Mouse (Mus musculus) left cerebral cortex, postnatal 36 days (tissue): ENCODE measurements around the gene Zbtb45. TPM values are rescaled to one million over a fixed set of nuclear protein-coding genes. Genes with fewer than 3 reads are reported as not detected.

Source experiments
- DNase-seq, 2 experiments: peaks; one replicate each; pipeline ENCODE4 v3.0.0; 2021 to 2022; ENCODE audit warnings: low spot score in 2 of 2, mixed read lengths in 1 of 2
- intact Hi-C: fragments of 180-260 bp; cut with DNase I; formaldehyde crosslinking; loops from one replicate; pipeline ENCODE4 v1.15.1; 2025
- total RNA-seq, 2 experiments: library from RNA; stranded (reverse); gene quantifications; 2 replicates each; pipeline ENCODE4 v1.2.3; 2021

Zbtb45 gene
- total RNA-seq, 2 experiments from 2014 or later = 35.8 to 36.5 TPM

DNA sequence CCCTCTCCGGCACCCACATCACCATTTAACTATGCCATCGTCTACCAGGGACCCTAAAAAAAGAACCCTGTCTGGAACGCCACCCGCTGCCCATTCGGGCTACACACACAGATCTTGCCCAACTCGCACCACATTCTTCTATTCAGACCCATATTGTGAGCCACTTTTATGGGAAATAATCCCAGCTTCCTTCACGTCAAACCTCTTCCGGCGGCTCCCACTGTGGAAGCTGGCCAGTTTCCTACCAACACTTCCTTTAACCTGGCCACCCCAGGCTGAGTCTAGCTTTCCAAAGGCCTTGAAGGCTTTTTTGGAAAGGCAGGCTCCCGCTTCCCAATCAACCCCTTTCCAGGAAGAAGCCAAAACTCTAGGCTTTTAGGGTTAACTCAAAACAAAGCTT, 3.3 kb downstream of the Zbtb45 start:
- no peak for DNase-seq
- intact Hi-C loops = loop anchor here (5.0 kb wide), 1 partner anchor 41 kb away; no protein-coding TSS in a partner anchor

DNA sequence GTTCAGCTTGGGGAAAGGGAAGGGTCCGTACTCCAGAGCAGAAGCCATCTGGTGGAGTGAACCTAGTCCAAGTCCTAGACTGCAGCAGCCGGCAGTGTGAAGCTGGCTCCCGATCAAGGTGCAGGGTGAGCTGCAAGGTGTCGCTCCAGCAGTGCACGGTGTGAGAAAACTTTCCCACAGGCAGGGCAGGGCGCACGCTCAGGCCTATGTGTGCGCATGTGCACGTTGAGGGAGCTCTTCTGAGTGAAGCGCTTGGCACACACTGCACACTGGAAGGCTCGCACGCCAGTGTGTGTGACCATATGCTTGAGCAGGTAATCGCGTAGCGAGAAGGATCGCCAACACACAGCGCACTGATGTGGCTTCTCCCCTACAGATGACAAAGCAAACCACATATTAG, 3.8 kb downstream of the Zbtb45 start:
- intact Hi-C loops = loop anchor here (5.0 kb wide), 1 partner anchor 41 kb away; no protein-coding TSS in a partner anchor
- DNase-seq = no peak

DNA sequence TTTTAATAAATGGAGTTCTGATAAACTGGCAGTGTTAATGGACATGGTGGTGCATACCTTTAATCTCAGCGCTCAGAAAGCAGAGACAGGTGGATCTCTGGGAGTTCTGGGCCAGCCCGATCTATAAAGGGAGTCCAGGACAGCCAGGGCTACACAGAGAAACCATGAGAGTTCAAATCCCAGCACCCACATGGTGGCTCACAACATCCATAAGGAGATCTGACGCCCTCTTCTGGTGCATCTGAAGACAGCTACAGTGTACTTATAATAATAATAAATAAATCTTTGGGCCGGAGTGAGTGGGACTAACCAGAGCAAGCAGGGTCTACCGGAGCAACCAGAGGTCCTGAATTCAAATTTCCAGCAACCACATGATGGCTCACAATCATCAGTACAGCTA, 6.5 kb downstream of the Zbtb45 start:
- intact Hi-C loops = no loop called here

DNA sequence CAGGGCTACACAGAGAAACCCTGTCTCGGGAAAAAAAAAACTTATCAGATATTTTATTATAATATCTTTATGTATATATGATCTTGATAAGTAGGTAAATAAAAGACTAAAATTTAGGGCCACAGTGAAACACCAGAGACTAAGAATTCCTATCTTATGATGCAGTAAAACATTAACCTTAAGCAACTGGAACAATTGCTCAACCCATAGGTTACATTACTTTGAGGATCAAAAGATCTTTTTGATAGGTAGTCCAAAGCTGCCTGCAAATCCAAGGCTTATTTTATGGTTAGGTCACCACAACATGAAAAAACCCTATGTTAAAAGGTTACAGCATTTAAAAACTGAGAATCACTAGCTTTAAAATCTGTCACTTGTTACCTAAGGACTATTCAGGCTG, 8.2 kb downstream of the Zbtb45 start:
- DNase-seq = no peak
- intact Hi-C loops = no loop called here

More for the DNA sequence above, 6.5 kb downstream of the Zbtb45 start:
- no peak for DNase-seq

DNA sequence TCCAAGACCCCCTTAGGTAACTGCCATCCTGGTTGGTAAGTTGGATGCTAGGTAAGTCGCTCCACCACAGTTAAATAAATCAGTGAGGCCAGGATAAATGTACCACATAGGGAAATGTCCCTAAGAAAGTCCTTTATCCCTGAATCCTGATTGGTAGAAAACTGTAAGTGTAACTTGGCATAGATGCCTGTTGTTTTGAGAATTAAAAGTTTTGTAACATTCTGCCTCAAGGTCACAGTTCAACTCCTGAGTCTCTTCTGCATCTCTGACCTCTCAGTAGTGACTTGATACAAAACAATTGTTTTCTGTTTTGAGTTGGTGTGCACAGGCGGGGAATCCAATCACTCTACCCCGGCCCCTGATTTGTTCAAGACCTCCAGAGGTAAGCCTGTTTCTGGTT, 11.0 kb downstream of the Zbtb45 start, which contains the start of gene Trim28:
TSS of gene Trim28 (plus strand) at position 264 of the 400 bp plus-strand sequence.
- intact Hi-C loops = no loop called here

DNA sequence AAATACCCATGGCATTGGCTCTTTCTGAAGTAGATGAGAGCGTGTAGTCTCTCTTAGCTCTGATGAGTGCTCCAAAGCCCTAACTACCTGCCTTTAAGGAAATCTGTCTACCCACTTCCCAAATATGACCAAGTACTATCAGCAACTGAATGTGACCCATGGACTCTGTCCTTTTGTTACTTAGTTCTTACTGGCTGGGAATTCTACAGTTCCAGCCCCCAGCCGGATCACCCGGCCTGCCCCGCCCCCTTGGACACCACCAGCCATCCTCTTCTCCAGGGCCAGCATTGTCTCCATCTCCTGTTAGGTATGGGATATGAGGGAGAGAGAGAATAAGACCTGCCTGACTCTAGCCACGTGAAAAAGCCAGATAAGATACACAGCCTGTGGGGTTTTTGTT, 11.8 kb downstream of the Zbtb45 start, which contains the start of gene Slc27a5:
TSS of gene Slc27a5 (minus strand) at position 140 of the 400 bp plus-strand sequence.
- DNase-seq = no peak
- intact Hi-C loops = no loop called here

More for the DNA sequence above, 11.0 kb downstream of the Zbtb45 start, which contains the start of gene Trim28:
- DNase-seq = no peak

DNA sequence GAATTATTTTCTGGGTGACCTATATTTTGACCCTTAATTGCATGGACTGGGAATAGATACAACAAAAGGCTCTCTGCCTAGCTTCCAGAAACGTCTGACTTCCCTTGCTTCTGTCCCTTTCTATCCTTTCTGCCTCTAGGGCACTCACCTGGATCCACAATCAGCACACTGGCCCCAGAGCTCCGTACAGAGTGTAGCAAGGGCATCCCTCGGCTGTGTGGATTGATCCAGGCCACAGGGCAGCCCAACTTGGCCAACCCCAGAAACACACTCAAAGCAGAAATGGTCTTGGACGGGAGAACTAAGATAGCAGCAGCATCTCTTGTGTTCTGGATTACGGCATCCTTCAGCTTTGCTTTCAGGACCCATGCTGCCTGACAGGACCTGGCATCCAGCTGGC, 12.6 kb downstream of the Zbtb45 start:
- no peak for DNase-seq
- intact Hi-C loops = no loop called here

DNA sequence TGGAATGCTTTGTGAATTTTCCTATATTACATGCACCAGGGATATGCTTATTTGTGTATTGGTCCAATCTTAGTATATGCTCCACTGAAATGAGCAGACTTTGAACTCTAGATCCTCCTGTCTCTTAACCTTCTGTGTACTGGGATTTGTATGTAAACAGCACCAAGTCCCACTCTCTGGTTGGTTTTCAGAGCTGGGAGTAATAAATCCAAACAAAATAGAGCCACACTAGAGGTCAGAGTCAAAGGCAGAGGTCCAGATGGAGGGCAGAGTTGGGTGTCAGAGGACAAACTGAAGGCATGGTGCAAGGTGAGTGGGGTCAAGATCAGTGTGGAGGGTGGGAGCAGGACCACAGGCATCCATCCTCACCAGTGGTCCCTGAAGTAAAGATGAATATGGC, 14.0 kb downstream of the Zbtb45 start:
- intact Hi-C loops = no loop called here
- no peak for DNase-seq

DNA sequence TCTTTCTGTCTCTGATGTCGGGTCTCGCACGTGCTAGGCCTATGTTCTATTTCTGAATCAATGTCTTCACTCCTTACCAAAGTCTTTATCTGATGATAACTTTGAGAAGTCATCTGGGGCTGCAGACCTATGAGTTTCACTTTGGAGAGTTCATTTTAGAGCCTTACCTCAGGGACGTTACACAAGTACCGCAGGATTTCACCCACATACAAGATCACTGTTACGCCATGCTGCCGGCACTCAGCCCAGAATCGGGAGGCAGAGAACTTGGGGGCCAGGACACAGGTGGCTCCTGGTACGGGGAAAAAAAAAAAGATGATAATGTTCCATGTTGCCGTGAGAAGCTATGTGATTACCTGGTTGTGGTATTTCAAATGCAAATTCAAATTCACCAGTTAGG, 16.7 kb downstream of the Zbtb45 start:
- DNase-seq = no peak
- intact Hi-C loops = no loop called here

DNA sequence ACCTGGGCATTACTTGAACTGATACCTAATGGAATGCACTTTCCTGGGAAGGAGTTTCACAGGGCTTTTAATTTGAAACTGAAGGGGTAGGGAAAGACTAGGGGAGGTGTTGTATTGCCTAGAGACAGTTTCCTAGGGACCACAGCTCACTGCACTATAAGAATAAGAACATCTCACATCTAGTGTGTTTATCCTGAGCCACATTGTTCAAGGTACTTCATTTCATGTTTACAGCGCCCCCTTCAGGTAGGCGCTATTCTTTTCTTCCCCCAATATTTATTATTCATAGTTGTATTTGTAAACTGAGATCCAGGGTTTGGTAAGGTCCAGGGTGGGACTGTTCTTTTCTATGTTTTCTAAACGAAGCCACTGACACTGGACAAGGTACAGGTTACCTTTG, 17.6 kb downstream of the Zbtb45 start:
- DNase-seq = no peak
- intact Hi-C loops = no loop called here

DNA sequence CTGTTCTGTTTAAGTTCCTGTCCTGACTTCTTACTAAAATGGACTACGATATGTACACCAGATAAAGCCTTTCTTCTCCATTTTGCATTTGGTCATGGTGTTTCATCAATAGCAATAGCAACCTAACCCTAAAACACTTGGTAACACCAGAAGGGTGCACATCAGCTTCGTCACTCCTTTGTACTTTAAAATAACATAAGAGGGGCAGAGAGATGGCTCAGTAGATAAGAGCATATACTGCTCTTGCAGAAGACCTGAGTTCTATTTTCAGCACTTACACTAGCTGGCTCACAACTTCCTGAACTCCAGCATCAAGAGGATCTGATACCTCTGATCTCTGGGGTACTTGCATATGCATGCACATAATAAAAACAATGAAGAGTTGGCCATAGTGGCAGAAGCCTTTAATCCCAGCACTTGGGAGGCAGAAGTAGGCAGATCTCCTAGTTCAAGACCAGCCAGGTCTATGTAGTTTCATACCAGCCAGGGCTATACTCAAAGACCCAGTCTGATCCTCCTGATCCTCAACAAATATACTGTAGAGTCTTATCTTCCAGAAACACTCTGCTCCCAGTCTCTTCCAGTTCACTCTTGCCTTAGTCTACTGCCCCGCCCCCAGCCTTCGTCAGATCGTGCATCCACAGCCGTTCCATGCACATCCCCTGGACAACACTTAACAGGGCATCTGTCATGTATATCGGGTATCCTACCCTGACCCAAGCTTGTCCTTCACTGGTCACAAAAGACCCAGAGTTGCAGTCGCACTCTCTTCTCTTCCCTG, 22.2 kb downstream of the Zbtb45 start:
- no peak for DNase-seq
- intact Hi-C loops = no loop called here

DNA sequence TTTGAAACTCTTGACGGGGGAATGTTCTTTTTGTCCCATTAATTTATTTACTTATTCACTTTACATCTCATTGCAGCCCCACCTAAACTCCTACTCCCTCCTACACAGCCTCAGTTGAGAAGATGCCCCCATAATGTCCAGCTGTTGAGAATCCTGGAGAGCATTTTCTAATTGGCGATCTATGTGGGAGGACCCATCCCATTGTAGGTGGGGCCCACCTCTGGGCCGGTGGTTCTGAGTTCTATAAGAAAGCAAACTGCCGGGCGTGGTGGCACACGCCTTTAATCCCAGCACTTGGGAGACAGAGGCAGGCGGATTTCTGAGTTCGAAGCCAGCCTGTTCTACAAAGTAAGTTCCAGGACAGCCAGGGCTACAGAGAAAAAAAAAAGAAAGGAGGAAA, 22.9 kb downstream of the Zbtb45 start:
- DNase-seq = no peak
- intact Hi-C loops = no loop called here

DNA sequence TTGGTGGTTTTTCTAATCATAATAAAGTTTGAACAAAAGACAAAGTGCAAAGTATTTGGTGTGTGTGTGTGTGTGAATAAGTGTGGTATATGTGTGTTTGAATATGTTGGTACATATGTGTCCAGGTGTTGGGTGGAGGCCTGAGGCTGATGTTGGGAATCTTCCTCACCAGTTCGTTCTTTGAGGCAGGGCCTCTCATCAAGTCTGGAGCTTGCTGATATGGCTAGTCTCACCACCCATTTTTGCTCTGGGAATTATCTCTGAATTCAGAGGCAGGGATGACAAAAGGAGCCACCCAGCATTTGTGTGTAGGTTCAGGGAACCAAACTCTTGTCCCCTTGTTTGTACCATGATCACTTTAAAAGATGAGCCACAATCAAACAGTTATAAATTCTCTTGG, 24.1 kb downstream of the Zbtb45 start:
- intact Hi-C loops = no loop called here
- DNase-seq = no peak

DNA sequence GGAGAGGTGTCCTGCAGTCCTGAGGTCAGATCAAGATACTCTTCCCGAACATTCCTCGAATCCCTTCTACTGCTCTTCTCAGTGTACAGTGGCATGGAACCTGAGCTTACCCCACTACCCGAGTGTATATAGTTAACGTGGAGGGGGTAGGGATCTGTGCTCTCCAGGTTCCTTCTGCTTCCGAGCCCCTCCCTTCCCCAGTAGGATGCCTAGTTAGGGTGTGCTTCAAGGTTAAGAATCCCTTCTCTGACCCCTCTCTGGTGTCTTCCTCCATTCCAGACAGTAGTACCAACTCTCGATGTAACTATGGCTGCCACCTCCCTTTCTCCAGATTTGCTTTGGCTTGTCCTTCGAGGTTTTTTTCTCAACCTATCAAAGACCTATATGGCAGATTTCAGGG, 29.5 kb downstream of the Zbtb45 start:
- DNase-seq = no peak

DNA sequence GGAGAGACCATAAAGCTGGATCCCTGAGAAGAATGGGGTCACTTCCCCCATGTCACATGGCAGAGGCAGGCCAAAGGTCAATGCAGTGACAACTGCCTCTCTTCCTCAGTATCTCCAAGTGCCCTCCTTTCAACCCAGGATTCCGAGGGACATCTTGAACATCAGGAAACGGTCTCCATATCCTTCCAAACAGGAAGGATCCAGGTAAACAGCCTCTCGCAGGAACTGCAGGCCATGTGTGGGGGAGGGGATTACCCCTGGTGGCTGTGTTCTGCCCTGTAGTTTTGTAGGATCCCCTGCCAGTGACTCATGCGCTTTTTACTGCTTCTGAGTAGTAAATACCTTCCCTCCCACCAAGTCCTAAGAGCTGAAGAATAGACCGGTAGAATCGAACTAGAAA, 30.1 kb downstream of the Zbtb45 start:
- intact Hi-C loops = loop anchor here (5.0 kb wide), 1 partner anchor 53 kb away; the partner anchor contains the start of gene Chmp2a
- no peak for DNase-seq

More for the DNA sequence above, 29.5 kb downstream of the Zbtb45 start:
- intact Hi-C loops = no loop called here

DNA sequence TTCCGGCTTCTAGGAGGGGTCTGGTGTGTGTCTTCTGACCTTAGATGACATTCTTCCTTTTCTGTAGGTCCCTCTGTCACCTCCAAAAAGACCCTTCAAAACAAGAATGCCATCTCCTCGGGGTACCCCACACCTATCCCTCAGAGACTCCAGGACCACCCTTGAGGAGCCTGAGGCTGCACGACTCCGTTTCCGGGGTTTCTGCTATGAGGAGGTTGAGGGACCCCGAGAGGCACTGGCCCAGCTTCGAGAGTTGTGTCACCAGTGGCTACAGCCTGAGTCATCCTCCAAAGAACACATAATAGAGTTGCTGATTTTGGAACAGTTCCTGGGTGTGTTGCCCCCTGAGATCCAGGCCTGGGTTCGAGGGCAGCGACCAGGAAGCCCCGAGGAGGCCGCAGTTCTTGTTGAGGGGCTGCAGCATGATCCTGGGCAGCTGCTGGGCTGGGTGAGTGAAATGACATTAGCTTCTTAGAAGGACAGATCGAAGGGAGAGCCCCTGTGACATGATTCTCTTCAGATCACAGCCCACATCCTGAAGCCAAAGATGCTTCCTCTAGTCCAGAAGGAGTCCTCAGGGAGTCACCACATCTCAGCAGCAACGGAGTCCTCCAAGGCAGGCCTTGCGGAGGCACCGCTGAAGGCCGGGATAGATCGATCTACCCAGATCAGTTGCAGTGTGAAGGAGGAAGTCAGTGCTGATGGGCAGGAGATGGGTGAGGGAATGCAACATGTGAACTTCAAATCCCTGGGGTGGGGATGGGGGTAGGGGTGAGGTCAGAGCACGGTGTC, 30.7 kb downstream of the Zbtb45 start:
- no peak for DNase-seq
- intact Hi-C loops = loop anchor here (5.0 kb wide), 1 partner anchor 53 kb away; the partner anchor contains the start of gene Chmp2a

DNA sequence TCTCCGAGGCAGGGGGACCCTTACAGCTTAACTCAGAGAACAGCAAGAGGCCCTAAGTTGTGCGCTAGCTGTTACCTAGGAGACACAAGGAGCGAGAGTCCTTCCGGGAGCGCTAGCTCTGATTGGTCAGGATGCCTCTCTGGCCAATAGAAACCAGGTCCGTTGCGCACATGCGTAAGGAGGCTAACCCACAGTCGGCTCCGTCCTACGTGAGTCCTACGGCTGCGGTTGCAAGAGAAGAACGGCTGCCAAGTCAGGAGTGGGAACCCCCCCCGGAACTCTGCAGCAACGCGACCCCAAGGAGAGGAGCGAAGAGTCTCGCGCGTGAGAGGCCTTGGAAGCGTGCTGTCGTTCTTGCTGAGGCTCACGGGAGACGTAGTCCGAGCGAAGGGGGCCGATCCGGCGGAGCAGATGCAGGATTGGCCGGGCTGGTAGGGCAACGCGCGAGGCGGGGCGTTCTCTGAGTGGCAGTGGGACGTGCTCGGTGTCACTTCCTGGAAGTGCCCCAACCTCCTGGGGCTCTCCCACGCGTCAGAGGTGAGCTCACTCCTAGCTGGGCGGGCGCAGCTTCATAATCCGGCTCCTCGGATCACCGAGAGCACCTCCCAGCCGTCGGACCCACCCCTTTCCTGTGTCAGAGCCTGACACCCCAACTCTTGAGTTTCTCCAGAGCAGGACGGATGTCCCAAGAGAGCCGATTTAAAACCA, 32.0 kb downstream of the Zbtb45 start, which contains the start of gene Zfp446:
TSS of gene Zfp446 (plus strand) at position 167 of the 708 bp plus-strand sequence.
- DNase-seq = peak; percentile 99
- intact Hi-C loops = loop anchor here (5.0 kb wide), 1 partner anchor 54 kb away; the partner anchor contains the start of gene Chmp2a

DNA sequence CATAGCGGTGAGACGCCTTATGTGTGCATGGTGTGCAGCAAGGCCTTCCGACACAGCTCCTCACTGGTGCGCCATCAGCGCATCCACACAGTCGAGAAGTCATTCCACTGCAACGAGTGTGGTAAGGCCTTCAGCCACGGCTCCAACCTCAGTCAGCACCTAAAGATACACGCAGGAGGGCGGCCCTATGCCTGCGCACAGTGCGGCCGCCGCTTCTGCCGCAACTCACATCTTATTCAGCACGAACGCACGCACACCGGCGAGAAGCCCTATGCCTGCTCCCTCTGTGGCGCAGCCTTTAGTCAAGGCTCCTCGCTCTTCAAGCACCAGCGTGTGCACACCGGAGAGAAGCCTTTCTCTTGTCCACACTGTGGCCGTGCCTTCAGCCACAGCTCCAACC, 38.9 kb downstream of the Zbtb45 start:
- no peak for DNase-seq
- intact Hi-C loops = no loop called here

DNA sequence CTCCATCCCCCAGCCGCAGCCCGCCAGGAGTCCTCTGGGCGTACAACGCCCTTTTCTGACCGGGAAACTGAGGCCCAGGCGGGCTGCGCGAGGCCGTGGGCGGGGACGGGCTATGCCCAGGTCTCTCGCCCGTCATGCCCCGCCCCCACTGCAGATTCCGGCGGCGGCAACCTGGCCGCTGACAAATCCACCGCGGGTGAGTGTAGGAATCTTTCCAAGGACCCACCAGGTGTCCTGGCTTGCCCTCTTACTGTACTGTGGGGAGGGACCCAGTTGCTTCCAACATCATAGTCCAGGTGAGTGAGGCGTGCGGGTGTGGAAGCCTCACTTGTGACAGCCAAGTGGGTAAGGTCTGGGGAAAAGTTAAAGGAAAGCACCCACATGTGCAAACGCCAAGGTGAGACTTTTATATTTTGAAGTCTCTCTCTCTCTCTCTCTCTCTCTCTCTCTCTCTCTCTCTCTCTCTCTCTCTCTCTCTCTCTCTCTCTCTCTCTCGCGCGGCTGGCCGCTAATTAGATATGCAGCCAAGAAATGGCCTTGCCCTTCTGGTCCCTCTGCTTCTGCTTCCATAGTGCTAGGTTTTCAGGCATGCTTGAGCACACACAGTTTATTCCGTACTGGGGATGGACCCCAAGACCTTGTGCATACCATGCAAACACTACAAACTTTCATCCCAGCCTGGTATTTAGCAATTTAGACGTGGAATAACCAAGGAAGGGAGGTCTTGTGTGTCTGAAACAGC, 43.6 kb downstream of the Zbtb45 start:
- peak; percentile 61 to 68 for DNase-seq
- intact Hi-C loops = no loop called here
